Mouse (Mus musculus): ENCODE results near the gene Rad18. TPM values are rescaled to one million over a fixed set of nuclear protein-coding genes. Genes with fewer than 3 reads are reported as not detected.

The Rad18 gene
- polyA plus RNA-seq (2016; fragmentation: Nextera tagmentation; extraction: Ambion mirVana): 46.9 and 48.8 TPM in 2 replicates

- no peak within 1 kb of the TSS for H3K27ac ChIP-seq
- H3K9me3 ChIP-seq: no peaks in the 10 kb centered on the region
- ATAC-seq (ENCODE audit: insufficient number of reproducible peaks, insufficient read depth, low FRiP score, low TSS enrichment, low read depth): peak; percentile 91
- H3K36me3 ChIP-seq: peaks cover 12% of the 10 kb centered on the region; the same call in 1 of the 2 replicates
- H3K4me3 ChIP-seq (replicated peaks): peak within 1 kb of the TSS; percentile 75
- peaks cover 7% of the 10 kb centered on the region for H3K4me1 ChIP-seq (replicated peaks)
- peak within 1 kb of the TSS; percentile 72 for H3K4me2 ChIP-seq
- H3K9ac ChIP-seq (replicated peaks): peak within 1 kb of the TSS; percentile 70
- peaks cover 7% of the 10 kb centered on the region; the same call in 1 of the 2 replicates for H3K27me3 ChIP-seq
- WGBS: 1% methylated on average over 77 of the region's 77 CpGs
Observed at GRCm38 (mm10) chr6:112696056-112696950, at the start of gene Rad18. Gene Rad18, minus strand, starts transcription at chr6:112696686.

GRCm38 (mm10) chr6:112742297-112742696 lies 45.8 kb upstream of the Rad18 start:
- no peaks in the 10 kb centered on the region for H3K27me3 ChIP-seq
- H3K4me1 ChIP-seq (replicated peaks): no peaks in the 10 kb centered on the region
- no peak overlapping the region for H3K27ac ChIP-seq
- no peaks in the 10 kb centered on the region; the same call in 1 of the 2 replicates for H3K36me3 ChIP-seq
- no peaks in the 10 kb centered on the region for H3K9me3 ChIP-seq
- no peak overlapping the region for H3K9ac ChIP-seq (replicated peaks)
- WGBS: 80% methylated on average over 2 of the region's 2 CpGs
- no peak overlapping the region for H3K4me2 ChIP-seq
- H3K4me3 ChIP-seq (replicated peaks): no peak overlapping the region
- ATAC-seq (ENCODE audit: insufficient number of reproducible peaks, insufficient read depth, low FRiP score, low TSS enrichment, low read depth): no peak

GRCm38 (mm10) chr6:112741766-112742165 lies 45.3 kb upstream of the Rad18 start:
- H3K4me3 ChIP-seq (replicated peaks): no peak overlapping the region
- WGBS: 83% methylated on average over 5 of the region's 5 CpGs
- no peaks in the 10 kb centered on the region; the same call in 1 of the 2 replicates for H3K36me3 ChIP-seq
- no peaks in the 10 kb centered on the region for H3K27me3 ChIP-seq
- no peak overlapping the region for H3K4me2 ChIP-seq
- no peaks in the 10 kb centered on the region for H3K9me3 ChIP-seq
- no peak overlapping the region for H3K27ac ChIP-seq
- no peak overlapping the region for H3K9ac ChIP-seq (replicated peaks)
- ATAC-seq (ENCODE audit: insufficient number of reproducible peaks, insufficient read depth, low FRiP score, low TSS enrichment, low read depth): no peak
- no peaks in the 10 kb centered on the region for H3K4me1 ChIP-seq (replicated peaks)

GRCm38 (mm10) chr6:112739635-112740034 lies 43.1 kb upstream of the Rad18 start:
- WGBS: 89% methylated on average over 3 of the region's 3 CpGs
- Histone ChIP-seq H3K4me3 (replicated peaks) (no peak overlapping the region), H3K27me3 (no peaks in the 10 kb centered on the region), H3K9ac (replicated peaks) (no peak overlapping the region), H3K4me2 (no peak overlapping the region), H3K27ac (no peak overlapping the region), H3K9me3 (no peaks in the 10 kb centered on the region), H3K36me3 (peaks cover 11% of the 10 kb centered on the region), H3K4me1 (replicated peaks) (no peaks in the 10 kb centered on the region)
- ATAC-seq (ENCODE audit: insufficient number of reproducible peaks, insufficient read depth, low FRiP score, low TSS enrichment, low read depth): no peak

GRCm38 (mm10) chr6:112738924-112739323 lies 42.4 kb upstream of the Rad18 start:
- Histone ChIP-seq H3K9me3 (no peaks in the 10 kb centered on the region), H3K27ac (no peak overlapping the region), H3K27me3 (no peaks in the 10 kb centered on the region), H3K36me3 (peaks cover 17% of the 10 kb centered on the region), H3K4me1 (replicated peaks) (no peaks in the 10 kb centered on the region), H3K4me2 (no peak overlapping the region), H3K9ac (replicated peaks) (no peak overlapping the region), H3K4me3 (replicated peaks) (no peak overlapping the region)
- 83% methylated on average over 6 of the region's 6 CpGs for WGBS
- ATAC-seq (ENCODE audit: insufficient number of reproducible peaks, insufficient read depth, low FRiP score, low TSS enrichment, low read depth): no peak

- H3K4me3 ChIP-seq (replicated peaks): no peak overlapping the region
- no peak for ATAC-seq (ENCODE audit: insufficient number of reproducible peaks, insufficient read depth, low FRiP score, low TSS enrichment, low read depth)
- 96% methylated on average over 3 of the region's 3 CpGs for WGBS
- no peak overlapping the region for H3K4me2 ChIP-seq
- no peak overlapping the region for H3K27ac ChIP-seq
- peaks cover 4% of the 10 kb centered on the region; the same call in 1 of the 2 replicates for H3K9me3 ChIP-seq
- H3K27me3 ChIP-seq: no peaks in the 10 kb centered on the region
- no peaks in the 10 kb centered on the region for H3K4me1 ChIP-seq (replicated peaks)
- peaks cover 19% of the 10 kb centered on the region for H3K36me3 ChIP-seq
- H3K9ac ChIP-seq (replicated peaks): no peak overlapping the region
Observed at GRCm38 (mm10) chr6:112736471-112736870, 40.0 kb upstream of the Rad18 start.

GRCm38 (mm10) chr6:112735054-112735453 lies 38.6 kb upstream of the Rad18 start:
- Histone ChIP-seq H3K9me3 (peaks cover 4% of the 10 kb centered on the region; the same call in 1 of the 2 replicates), H3K27me3 (no peaks in the 10 kb centered on the region), H3K27ac (no peak overlapping the region), H3K9ac (replicated peaks) (no peak overlapping the region), H3K36me3 (peaks cover 25% of the 10 kb centered on the region), H3K4me3 (replicated peaks) (no peak overlapping the region), H3K4me2 (no peak overlapping the region), H3K4me1 (replicated peaks) (no peaks in the 10 kb centered on the region)
- ATAC-seq (ENCODE audit: insufficient number of reproducible peaks, insufficient read depth, low FRiP score, low TSS enrichment, low read depth): no peak
- WGBS: 92% methylated on average over 2 of the region's 2 CpGs

GRCm38 (mm10) chr6:112733942-112734341 lies 37.5 kb upstream of the Rad18 start:
- H3K27me3 ChIP-seq: no peaks in the 10 kb centered on the region
- H3K4me3 ChIP-seq (replicated peaks): no peak overlapping the region
- no peak overlapping the region for H3K4me2 ChIP-seq
- 64% methylated on average over 5 of the region's 5 CpGs for WGBS
- no peak overlapping the region for H3K9ac ChIP-seq (replicated peaks)
- peaks cover 6% of the 10 kb centered on the region; the same call in 1 of the 2 replicates for H3K4me1 ChIP-seq (replicated peaks)
- peaks cover 25% of the 10 kb centered on the region for H3K36me3 ChIP-seq
- no peak for ATAC-seq (ENCODE audit: insufficient number of reproducible peaks, insufficient read depth, low FRiP score, low TSS enrichment, low read depth)
- peaks cover 4% of the 10 kb centered on the region; the same call in 1 of the 2 replicates for H3K9me3 ChIP-seq
- no peak overlapping the region for H3K27ac ChIP-seq

- Histone ChIP-seq H3K36me3 (peaks cover 25% of the 10 kb centered on the region; the same call in 1 of the 2 replicates), H3K9me3 (peaks cover 4% of the 10 kb centered on the region; the same call in 1 of the 2 replicates), H3K9ac (replicated peaks) (no peak overlapping the region), H3K4me2 (no peak overlapping the region), H3K4me1 (replicated peaks) (peaks cover 17% of the 10 kb centered on the region), H3K27ac (no peak overlapping the region), H3K4me3 (replicated peaks) (no peak overlapping the region), H3K27me3 (no peaks in the 10 kb centered on the region)
- no peak for ATAC-seq (ENCODE audit: insufficient number of reproducible peaks, insufficient read depth, low FRiP score, low TSS enrichment, low read depth)
- WGBS: 94% methylated on average over 3 of the region's 3 CpGs
Observed at GRCm38 (mm10) chr6:112732434-112732833, 35.9 kb upstream of the Rad18 start.

GRCm38 (mm10) chr6:112731386-112731785 lies 34.9 kb upstream of the Rad18 start:
- H3K4me3 ChIP-seq (replicated peaks): no peak overlapping the region
- H3K4me2 ChIP-seq: no peak overlapping the region
- no peak overlapping the region for H3K27ac ChIP-seq
- H3K27me3 ChIP-seq: no peaks in the 10 kb centered on the region
- no peak for ATAC-seq (ENCODE audit: insufficient number of reproducible peaks, insufficient read depth, low FRiP score, low TSS enrichment, low read depth)
- WGBS: 94% methylated on average over 10 of the region's 10 CpGs
- H3K9ac ChIP-seq (replicated peaks): no peak overlapping the region
- H3K36me3 ChIP-seq: peaks cover 25% of the 10 kb centered on the region; the same call in 1 of the 2 replicates
- peaks cover 19% of the 10 kb centered on the region for H3K4me1 ChIP-seq (replicated peaks)
- H3K9me3 ChIP-seq: peaks cover 4% of the 10 kb centered on the region; the same call in 1 of the 2 replicates

GRCm38 (mm10) chr6:112728760-112729422 lies 32.4 kb upstream of the Rad18 start:
- peak overlapping the region; percentile 35 for H3K4me3 ChIP-seq (replicated peaks)
- H3K9me3 ChIP-seq: peaks cover 4% of the 10 kb centered on the region; the same call in 1 of the 2 replicates
- peak overlapping the region; percentile 82 for H3K27ac ChIP-seq
- H3K27me3 ChIP-seq: no peaks in the 10 kb centered on the region
- H3K4me2 ChIP-seq: peak overlapping the region; percentile 55
- peaks cover 8% of the 10 kb centered on the region; the same call in 1 of the 2 replicates for H3K36me3 ChIP-seq
- 8% methylated on average over 17 of the region's 17 CpGs for WGBS
- H3K4me1 ChIP-seq (replicated peaks): peaks cover 19% of the 10 kb centered on the region
- peak overlapping the region; percentile 37; the same call in 1 of the 2 replicates for H3K9ac ChIP-seq (replicated peaks)
- ATAC-seq (ENCODE audit: insufficient number of reproducible peaks, insufficient read depth, low FRiP score, low TSS enrichment, low read depth): peak; percentile 85
